Mouse (Mus musculus) liver, embryonic 14.5 days (tissue): ENCODE data around the gene Bdh2.

Experiments
- CTCF ChIP-seq: IDR thresholded peaks from 2 replicates; pipeline ENCODE4 v1.5.1; 2016; ENCODE audit warnings: antibody characterized with exemption, low read depth, control low read depth
- EP300 ChIP-seq: IDR thresholded peaks from 2 replicates; pipeline ENCODE4 v1.6.1; 2016; ENCODE audit warnings: antibody characterized with exemption, low read depth

DNA sequence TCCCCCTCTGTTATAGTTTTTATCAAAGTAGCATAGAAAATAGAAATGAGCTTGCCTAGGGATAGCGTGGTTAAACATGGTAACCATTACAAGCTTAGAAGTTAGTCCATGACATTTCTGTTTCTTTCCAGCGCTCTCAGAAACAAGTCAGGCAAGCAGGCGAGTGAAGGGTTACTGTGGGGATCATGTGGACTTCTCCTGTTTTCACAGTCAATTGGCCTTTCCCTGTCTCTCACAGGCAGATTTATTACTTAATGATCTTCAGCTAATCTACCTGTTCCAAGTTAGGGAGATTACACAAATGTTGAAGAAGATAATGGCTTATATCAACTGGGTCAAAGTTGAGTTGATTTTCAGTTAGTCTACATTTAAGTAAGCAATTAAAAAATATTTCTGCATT, 48.6 kb upstream of the Bdh2 start:
- no peak for TF ChIP-seq EP300
- TF ChIP-seq CTCF: no peak
